Mouse (Mus musculus) heart, embryonic 15.5 days (tissue): ENCODE data around the gene Chst1. TPM values are rescaled to one million over a fixed set of nuclear protein-coding genes. Genes with fewer than 3 reads are reported as not detected.

Experiments
- ATAC-seq: fragments of 200-750 bp; cut with Nextera tagmentation; replicated peaks from 2 replicates; pipeline ENCODE4 v1.8.0; 2017; ENCODE audit warnings: low read depth, moderate TSS enrichment; ENCODE audit not compliant: insufficient number of reproducible peaks, insufficient read depth, low FRiP score
- H3K27ac ChIP-seq: fragments of 300-500 bp; sonication (generic); 2 replicates; pipeline ENCODE4 v1.5.1; 2015; ENCODE audit warnings: mild to moderate bottlenecking, inconsistent platforms
- H3K27me3 ChIP-seq: fragments of 300-500 bp; sonication (generic); 2 replicates; pipeline ENCODE4 v1.6.1; 2015; ENCODE audit warnings: inconsistent platforms
- H3K36me3 ChIP-seq: fragments of 300-500 bp; sonication (generic); 2 replicates; pipeline ENCODE4 v1.6.1; 2015; ENCODE audit warnings: mild to moderate bottlenecking, inconsistent platforms
- H3K4me1 ChIP-seq: fragments of 300-500 bp; sonication (generic); replicated peaks from 2 replicates; pipeline ENCODE4 v1.6.1; 2015; ENCODE audit warnings: inconsistent platforms
- H3K4me2 ChIP-seq: fragments of 300-500 bp; sonication (generic); 2 replicates; pipeline ENCODE4 v1.6.1; 2015; ENCODE audit warnings: inconsistent platforms, mild to moderate bottlenecking, moderate library complexity
- H3K4me3 ChIP-seq: fragments of 300-500 bp; sonication (generic); 2 replicates; pipeline ENCODE4 v1.5.1; 2015; ENCODE audit warnings: mild to moderate bottlenecking, inconsistent platforms
- H3K9ac ChIP-seq: fragments of 300-500 bp; sonication (generic); 2 replicates; pipeline ENCODE4 v1.6.1; 2015; ENCODE audit warnings: mild to moderate bottlenecking, inconsistent platforms
- H3K9me3 ChIP-seq: fragments of 300-500 bp; sonication (generic); replicated peaks from 2 replicates; pipeline ENCODE4 v1.6.1; 2016; ENCODE audit warnings: inconsistent platforms
- WGBS: fragments of 180-500 bp; shearing (Covaris S2); methylation state at CpG from one replicate; pipeline ENCODE4 v1.1.7; 2015; ENCODE audit warnings: mixed read lengths; 5-methylcytosine and 5-hydroxymethylcytosine counted together
- polyA plus RNA-seq: library from polyadenylated mRNA; unstranded; fragments of >200 nt; fragmentation: Nextera tagmentation; extraction: Ambion mirVana; gene quantifications from 2 replicates; pipeline ENCODE4 v1.2.1, GENCODE M21; 2015

The Chst1 gene
- polyA plus RNA-seq, 1 experiment from 2014 or later = 1.9 TPM

GRCm38 (mm10) chr2:92609704-92610379, 10.3 kb downstream of the Chst1 start:
- H3K9ac ChIP-seq = no peak overlapping the region
- no peaks in the 10 kb centered on the region for H3K4me1 ChIP-seq
- H3K27me3 ChIP-seq = peaks cover 28% of the 10 kb centered on the region; the same call in 1 of the 2 replicates
- no peak overlapping the region for H3K4me3 ChIP-seq
- 71% methylated on average over 3 of the region's 3 CpGs for WGBS
- no peaks in the 10 kb centered on the region for H3K9me3 ChIP-seq
- H3K4me2 ChIP-seq = no peak overlapping the region
- no peaks in the 10 kb centered on the region for H3K36me3 ChIP-seq
- no peak overlapping the region for H3K27ac ChIP-seq
- ATAC-seq = no peak

GRCm38 (mm10) chr2:92613645-92614044, 14.1 kb downstream of the Chst1 start:
- H3K36me3 ChIP-seq = no peaks in the 10 kb centered on the region
- no peak for ATAC-seq
- 90% methylated on average over 15 of the region's 15 CpGs for WGBS

GRCm38 (mm10) chr2:92614106-92614505, 14.6 kb downstream of the Chst1 start:
- WGBS = 84% methylated on average over 14 of the region's 14 CpGs
- Histone ChIP-seq H3K4me1 (no peaks in the 10 kb centered on the region), H3K9me3 (no peaks in the 10 kb centered on the region), H3K9ac (no peak overlapping the region), H3K36me3 (no peaks in the 10 kb centered on the region), H3K27ac (no peak overlapping the region), H3K4me2 (no peak overlapping the region), H3K4me3 (no peak overlapping the region), H3K27me3 (0 out of 2 replicates have a peak, but pooled peaks cover 5% of the 10 kb centered on the region)
- ATAC-seq = no peak

More at GRCm38 (mm10) chr2:92613645-92614044, 14.1 kb downstream of the Chst1 start:
- H3K27ac ChIP-seq = no peak overlapping the region
- H3K4me3 ChIP-seq = no peak overlapping the region
- no peaks in the 10 kb centered on the region for H3K4me1 ChIP-seq
- H3K9me3 ChIP-seq = no peaks in the 10 kb centered on the region
- no peak overlapping the region for H3K4me2 ChIP-seq
- no peak overlapping the region for H3K9ac ChIP-seq
- 0 out of 2 replicates have a peak, but pooled peaks cover 5% of the 10 kb centered on the region for H3K27me3 ChIP-seq

GRCm38 (mm10) chr2:92617077-92617756, 17.7 kb downstream of the Chst1 start:
- Histone ChIP-seq H3K9me3 (no peaks in the 10 kb centered on the region), H3K36me3 (no peaks in the 10 kb centered on the region), H3K4me3 (no peak overlapping the region), H3K4me2 (no peak overlapping the region), H3K27me3 (no peaks in the 10 kb centered on the region), H3K9ac (no peak overlapping the region), H3K27ac (no peak overlapping the region; the same call in 1 of the 2 replicates), H3K4me1 (no peaks in the 10 kb centered on the region)
- WGBS = 70% methylated on average over 16 of the region's 16 CpGs
- no peak for ATAC-seq

GRCm38 (mm10) chr2:92618016-92618415, 18.5 kb downstream of the Chst1 start:
- H3K4me1 ChIP-seq = no peaks in the 10 kb centered on the region
- H3K36me3 ChIP-seq = no peaks in the 10 kb centered on the region
- H3K9ac ChIP-seq = no peak overlapping the region
- H3K9me3 ChIP-seq = no peaks in the 10 kb centered on the region
- peak; percentile 50; the same call in 1 of the 2 replicates for ATAC-seq
- H3K4me2 ChIP-seq = no peak overlapping the region
- no peak overlapping the region; the same call in 1 of the 2 replicates for H3K27ac ChIP-seq
- WGBS = 62% methylated on average over 6 of the region's 6 CpGs
- H3K4me3 ChIP-seq = no peak overlapping the region
- no peaks in the 10 kb centered on the region for H3K27me3 ChIP-seq

GRCm38 (mm10) chr2:92627633-92628032, 28.1 kb downstream of the Chst1 start:
- Histone ChIP-seq H3K9ac (no peak overlapping the region), H3K27ac (no peak overlapping the region), H3K4me2 (no peak overlapping the region), H3K4me3 (no peak overlapping the region), H3K27me3 (peaks cover 4% of the 10 kb centered on the region; the same call in 1 of the 2 replicates), H3K36me3 (no peaks in the 10 kb centered on the region), H3K4me1 (no peaks in the 10 kb centered on the region), H3K9me3 (no peaks in the 10 kb centered on the region)
- 37% methylated on average over 2 of the region's 2 CpGs for WGBS
- ATAC-seq = no peak

- Histone ChIP-seq H3K9ac (no peak overlapping the region), H3K27me3 (peaks cover 4% of the 10 kb centered on the region; the same call in 1 of the 2 replicates), H3K4me1 (no peaks in the 10 kb centered on the region), H3K36me3 (no peaks in the 10 kb centered on the region), H3K4me2 (no peak overlapping the region), H3K4me3 (no peak overlapping the region), H3K9me3 (no peaks in the 10 kb centered on the region), H3K27ac (no peak overlapping the region)
- no peak for ATAC-seq
- WGBS = 87% methylated on average over 11 of the region's 11 CpGs
Measured at GRCm38 (mm10) chr2:92630799-92631198, 31.3 kb downstream of the Chst1 start.

GRCm38 (mm10) chr2:92632027-92632426, 32.5 kb downstream of the Chst1 start:
- H3K4me1 ChIP-seq = no peaks in the 10 kb centered on the region
- WGBS = 67% methylated on average over 1 of the region's 1 CpGs
- H3K36me3 ChIP-seq = no peaks in the 10 kb centered on the region
- peaks cover 4% of the 10 kb centered on the region; the same call in 1 of the 2 replicates for H3K27me3 ChIP-seq
- no peak overlapping the region for H3K9ac ChIP-seq
- no peak overlapping the region for H3K27ac ChIP-seq
- no peak for ATAC-seq
- no peak overlapping the region for H3K4me3 ChIP-seq
- H3K9me3 ChIP-seq = no peaks in the 10 kb centered on the region
- H3K4me2 ChIP-seq = no peak overlapping the region

GRCm38 (mm10) chr2:92640555-92640954, 41.0 kb downstream of the Chst1 start:
- Histone ChIP-seq H3K9ac (no peak overlapping the region), H3K36me3 (no peaks in the 10 kb centered on the region), H3K4me1 (peaks cover 4% of the 10 kb centered on the region; the same call in 1 of the 2 replicates), H3K9me3 (no peaks in the 10 kb centered on the region), H3K4me3 (no peak overlapping the region), H3K27ac (no peak overlapping the region), H3K27me3 (no peaks in the 10 kb centered on the region), H3K4me2 (no peak overlapping the region)
- no peak for ATAC-seq
- 23% methylated on average over 8 of the region's 8 CpGs for WGBS

GRCm38 (mm10) chr2:92645282-92646037, 46.0 kb downstream of the Chst1 start:
- H3K27ac ChIP-seq = no peak overlapping the region
- H3K36me3 ChIP-seq = no peaks in the 10 kb centered on the region
- H3K9ac ChIP-seq = no peak overlapping the region
- H3K4me3 ChIP-seq = no peak overlapping the region
- peak; percentile 65 for ATAC-seq
- no peaks in the 10 kb centered on the region for H3K27me3 ChIP-seq
- H3K4me1 ChIP-seq = peaks cover 7% of the 10 kb centered on the region; the same call in 1 of the 2 replicates
- no peak overlapping the region for H3K4me2 ChIP-seq
- no peaks in the 10 kb centered on the region for H3K9me3 ChIP-seq
- WGBS = 36% methylated on average over 7 of the region's 7 CpGs

- H3K27me3 ChIP-seq = no peaks in the 10 kb centered on the region
- H3K9me3 ChIP-seq = no peaks in the 10 kb centered on the region
- 30% methylated on average over 5 of the region's 5 CpGs for WGBS
- H3K4me2 ChIP-seq = no peak overlapping the region
- peak; percentile 28; the same call in 1 of the 2 replicates for ATAC-seq
- H3K4me1 ChIP-seq = peaks cover 7% of the 10 kb centered on the region; the same call in 1 of the 2 replicates
- H3K36me3 ChIP-seq = no peaks in the 10 kb centered on the region
- no peak overlapping the region for H3K9ac ChIP-seq
- no peak overlapping the region for H3K27ac ChIP-seq
- no peak overlapping the region for H3K4me3 ChIP-seq
Measured at GRCm38 (mm10) chr2:92649154-92649801, 49.8 kb downstream of the Chst1 start.
